Mouse (Mus musculus): ENCODE measurements at regions not wholly inside any gene's neighbourhood (a gene's known extent, or its start where the extent isn't known, plus 50 kb on each side); places are given as distances from the start of the nearest gene placed in this dataset.

DNA sequence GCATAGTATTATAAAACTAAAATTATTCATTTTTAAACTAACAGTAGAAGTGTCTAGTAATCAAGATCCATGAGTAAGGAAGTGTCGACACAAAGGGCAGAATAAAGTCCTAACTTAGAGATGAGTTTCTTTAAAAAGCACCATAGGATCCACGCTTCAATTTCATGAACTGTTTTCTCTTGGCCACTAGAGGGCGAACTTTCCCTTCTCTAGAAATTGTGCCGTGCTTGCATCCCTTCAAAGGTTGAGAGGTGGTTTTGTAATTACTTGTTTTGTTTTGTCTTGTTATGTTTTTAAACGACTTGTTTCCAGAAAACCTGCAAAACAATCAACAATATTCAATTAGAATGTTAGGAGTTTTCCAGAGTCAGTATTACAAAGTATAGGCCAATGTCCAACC lies 253.8 kb downstream of the Pax3 start:
- DNase-seq (ENCODE audit: low spot score in 2 of 2), result no peak

DNA sequence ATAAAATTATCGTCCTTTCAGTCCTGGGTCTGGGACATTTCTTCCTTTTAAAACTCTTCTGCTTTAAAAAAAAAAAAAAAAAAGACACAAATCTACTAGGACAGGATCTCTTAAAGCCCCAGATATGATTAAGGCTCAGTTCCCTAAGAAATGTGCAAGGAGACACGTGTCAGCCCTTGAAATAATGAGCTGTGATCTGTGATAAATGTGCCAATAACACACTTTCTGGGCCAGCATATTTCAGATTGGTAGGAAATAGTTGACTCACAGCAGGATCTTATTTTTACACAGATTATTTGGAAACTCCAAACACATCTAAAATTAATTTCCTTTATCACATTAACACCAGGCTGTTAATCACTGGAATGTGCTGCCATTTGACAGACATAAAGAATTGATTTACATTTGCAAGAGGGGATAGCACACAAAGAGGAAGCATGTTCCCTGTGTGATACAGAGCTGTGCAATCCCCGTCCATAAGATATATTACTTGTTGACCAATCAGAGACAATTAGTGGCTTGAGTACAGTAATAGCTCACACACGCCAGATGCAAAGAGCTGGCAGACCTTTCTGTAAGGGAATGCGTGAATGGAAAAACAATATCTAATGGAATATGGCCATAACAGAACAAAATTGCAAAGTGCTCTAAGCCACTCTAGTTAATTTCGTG lies 263.7 kb downstream of the Pax3 start:
- DNase-seq (ENCODE audit: low spot score in 2 of 2), result no peak

DNA sequence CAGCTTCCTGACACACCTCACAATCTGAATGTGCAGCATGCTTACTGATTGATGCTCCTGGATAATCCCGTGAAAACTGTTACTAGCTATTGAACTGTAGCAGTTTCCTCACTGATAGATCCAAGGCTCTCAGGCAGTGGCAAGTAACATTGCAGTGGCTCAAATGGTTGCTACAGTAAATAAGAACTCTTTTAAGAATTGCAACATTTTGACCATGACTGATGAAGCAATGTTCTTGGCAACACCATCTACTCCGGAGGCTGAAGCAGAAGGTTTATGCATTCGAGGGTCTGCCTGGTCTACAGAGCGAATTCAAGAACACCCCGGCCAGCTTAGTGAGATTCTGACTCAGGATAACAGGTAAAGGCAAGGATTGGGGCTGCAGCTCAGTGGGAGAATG lies 264.7 kb downstream of the Pax3 start:
- DNase-seq (ENCODE audit: low spot score in 2 of 2), result no peak

- DNase-seq (ENCODE audit: low spot score in 2 of 2), result no peak
Observed at GRCm38 (mm10) chr1:77930661-77931060, 266.3 kb downstream of the Pax3 start.

- no peak for DNase-seq (ENCODE audit: low spot score in 2 of 2)
Observed at GRCm38 (mm10) chr1:77929552-77929951, 267.4 kb downstream of the Pax3 start.

GRCm38 (mm10) chr1:77926146-77926545 lies 270.8 kb downstream of the Pax3 start:
- DNase-seq (ENCODE audit: low spot score in 2 of 2), result no peak

DNA sequence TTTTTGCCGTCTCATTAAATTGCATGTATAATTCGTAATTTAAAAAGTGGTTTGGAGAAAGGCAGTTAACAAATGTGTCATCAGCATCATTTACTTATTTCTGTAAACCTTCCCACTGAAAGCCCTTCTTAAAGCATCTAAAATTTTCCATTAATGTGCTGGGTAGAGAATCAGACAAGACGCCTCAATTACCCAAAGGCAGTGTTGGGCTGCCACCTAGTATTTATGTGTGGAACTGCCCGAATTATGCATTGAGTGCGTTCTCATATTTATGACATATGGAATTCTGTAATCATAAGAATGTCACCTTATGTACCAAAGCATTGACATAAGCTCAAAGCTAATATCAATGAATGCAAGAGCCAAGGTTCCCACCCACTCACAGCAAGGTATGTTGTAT lies 300.7 kb downstream of the Pax3 start:
- DNase-seq (ENCODE audit: low spot score in 2 of 2), result no peak

DNA sequence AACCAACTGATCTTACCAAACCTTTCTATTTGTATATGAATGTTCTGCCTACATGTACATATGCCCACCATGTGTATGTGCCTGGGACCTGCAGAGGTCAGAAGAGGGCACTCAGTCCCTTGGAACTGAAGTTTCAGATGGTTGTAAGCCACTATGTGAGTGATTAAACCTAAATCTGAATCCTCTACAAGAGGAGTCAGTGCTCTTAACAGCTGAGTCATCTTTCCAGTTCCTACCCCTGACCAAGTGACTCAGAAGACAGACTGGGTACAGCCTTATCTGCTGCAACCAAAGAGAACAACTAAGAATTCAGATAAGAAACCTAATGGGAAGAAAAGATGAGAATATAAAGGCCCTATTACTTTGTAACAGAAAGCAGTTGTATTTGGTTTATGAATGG lies 317.9 kb downstream of the Pax3 start:
- DNase-seq (ENCODE audit: low spot score in 2 of 2), result no peak

GRCm38 (mm10) chr1:77870125-77870524 lies 326.8 kb downstream of the Pax3 start:
- DNase-seq (ENCODE audit: low spot score in 2 of 2), result no peak

DNA sequence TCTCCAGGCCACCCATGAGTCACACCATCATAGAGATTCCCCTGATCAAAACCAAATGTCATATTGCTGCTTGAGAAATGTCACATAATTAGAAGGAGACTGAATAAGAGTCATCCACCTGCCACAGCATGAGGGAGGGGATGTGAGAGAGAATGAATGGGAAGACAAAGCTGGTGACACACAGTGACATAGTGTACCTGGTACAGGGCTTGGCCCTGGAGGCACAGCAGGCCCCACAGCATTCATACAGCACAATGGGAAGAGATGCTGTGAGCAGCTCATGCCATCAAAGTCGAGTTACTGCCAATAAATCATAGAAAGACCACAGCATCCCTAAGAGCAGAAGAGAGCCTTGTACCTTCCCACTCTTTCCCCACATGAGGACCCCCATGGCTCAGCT lies 327.8 kb downstream of the Pax3 start:
- DNase-seq (ENCODE audit: low spot score in 2 of 2), result no peak

DNA sequence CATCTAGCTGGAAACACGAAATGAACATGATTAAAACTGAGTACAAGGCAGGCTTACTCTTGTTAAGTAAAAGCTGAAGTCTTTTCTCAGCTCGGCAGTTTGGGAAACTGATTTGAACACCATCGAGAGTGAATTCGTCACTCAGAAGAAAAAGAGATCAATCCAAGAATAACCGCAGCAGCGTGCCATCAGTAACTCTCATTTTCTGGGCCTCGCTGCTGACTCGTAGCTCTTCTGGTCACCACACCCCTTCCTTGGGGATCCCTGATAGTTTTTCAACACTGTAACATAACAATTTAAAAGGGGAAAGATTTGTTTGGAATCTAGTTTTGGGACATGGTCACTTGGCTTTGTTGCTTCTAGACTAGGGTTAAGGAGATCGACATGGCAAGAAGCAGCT lies 337.0 kb downstream of the Pax3 start:
- DNase-seq (ENCODE audit: low spot score in 2 of 2), result no peak

DNA sequence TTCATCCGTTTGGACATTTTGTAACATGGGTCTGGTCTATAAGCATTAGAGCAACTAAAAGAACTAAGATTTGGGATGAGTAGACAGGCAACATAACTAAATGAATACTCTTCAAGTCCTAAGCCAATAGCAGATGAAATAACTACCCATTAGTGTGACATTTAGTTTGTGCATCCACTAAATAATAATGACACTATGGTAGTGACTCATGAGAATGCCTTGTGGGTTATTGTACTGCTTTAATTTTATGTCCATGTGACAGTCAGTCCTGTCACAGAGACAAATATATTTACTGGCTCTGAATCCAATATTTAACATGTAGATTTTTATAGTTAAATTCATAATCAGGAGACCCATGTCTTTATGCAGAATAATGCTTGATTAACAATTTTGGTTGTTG lies 339.5 kb upstream of the Epha4 start:
- no peak for DNase-seq (ENCODE audit: low spot score in 2 of 2)

DNA sequence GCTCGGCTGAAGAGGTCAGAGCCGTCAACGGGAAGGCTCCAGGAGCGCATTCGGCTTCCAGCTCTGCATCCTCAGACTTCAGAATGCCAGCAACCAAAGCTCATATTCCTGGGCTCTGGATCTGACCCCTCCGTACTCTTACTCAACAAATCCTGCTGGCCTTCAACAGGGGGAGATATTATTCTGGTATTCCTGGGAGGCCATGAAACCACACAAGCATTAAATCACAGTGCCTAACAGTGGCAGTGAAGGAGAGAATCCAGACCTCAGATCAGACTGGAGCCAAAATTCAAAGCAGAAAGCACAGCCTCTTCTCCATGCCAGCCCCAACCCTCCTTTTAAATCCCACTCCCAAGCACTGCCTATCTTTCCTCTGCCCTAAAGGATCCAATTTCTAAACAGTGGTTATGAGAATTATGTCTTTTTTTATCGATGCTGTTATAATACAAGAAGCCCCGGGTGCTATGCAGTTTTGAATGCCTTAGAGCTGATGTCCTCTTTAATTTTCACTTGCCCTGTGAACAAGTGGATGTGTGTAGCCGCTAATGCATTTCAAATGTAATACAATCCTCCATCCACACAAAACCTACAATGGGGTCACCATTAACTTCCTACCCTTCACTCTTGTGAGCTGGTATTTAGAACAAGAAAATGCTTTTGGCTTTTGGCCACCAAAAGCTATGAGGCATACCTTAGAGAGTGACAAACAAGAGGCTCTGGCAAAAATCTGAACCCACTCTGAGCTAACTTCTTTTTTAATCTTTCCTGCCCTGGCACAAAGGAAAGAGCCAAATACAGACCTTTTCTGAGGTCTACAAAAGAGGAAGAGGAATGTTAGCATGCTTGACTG lies 333.1 kb upstream of the Epha4 start:
- no peak for DNase-seq (ENCODE audit: low spot score in 2 of 2)

DNA sequence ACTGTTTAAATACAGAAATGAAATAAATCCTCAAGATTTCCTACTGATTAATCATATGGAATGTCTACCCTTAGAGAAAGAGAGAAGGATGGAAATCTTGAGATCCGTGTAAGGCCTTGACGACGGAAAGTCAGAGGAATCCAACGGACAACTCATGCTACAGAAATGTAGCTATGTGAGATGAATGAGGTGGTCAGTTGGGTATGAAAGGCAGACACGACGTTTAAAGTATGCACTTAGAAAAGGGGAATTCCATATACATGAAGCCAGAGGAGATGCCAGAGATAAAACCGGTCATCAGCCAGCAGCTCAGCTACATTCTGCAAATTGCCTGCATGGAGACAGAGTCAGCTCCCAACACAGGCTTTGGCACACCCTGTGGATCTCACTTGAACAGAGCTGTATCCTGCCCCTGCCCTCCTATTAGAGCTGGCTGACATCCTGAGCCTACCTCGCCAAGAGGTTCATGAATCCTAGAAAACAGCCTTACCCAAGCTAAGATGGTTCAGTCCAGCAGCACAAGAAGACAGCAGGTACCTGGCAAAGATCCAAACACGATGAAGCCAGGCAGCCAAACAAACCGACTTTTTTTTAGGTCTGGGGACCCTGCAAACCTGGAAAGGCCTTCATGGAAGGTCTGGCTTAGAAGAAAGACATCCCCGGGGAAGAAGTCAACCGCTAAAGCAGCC lies 331.3 kb upstream of the Epha4 start:
- DNase-seq (ENCODE audit: low spot score in 2 of 2), result no peak

GRCm38 (mm10) chr1:77840672-77841071 lies 325.8 kb upstream of the Epha4 start:
- DNase-seq (ENCODE audit: low spot score in 2 of 2), result no peak

- DNase-seq (ENCODE audit: low spot score in 2 of 2), result no peak
Observed at GRCm38 (mm10) chr1:77832174-77832573, 317.3 kb upstream of the Epha4 start.

DNA sequence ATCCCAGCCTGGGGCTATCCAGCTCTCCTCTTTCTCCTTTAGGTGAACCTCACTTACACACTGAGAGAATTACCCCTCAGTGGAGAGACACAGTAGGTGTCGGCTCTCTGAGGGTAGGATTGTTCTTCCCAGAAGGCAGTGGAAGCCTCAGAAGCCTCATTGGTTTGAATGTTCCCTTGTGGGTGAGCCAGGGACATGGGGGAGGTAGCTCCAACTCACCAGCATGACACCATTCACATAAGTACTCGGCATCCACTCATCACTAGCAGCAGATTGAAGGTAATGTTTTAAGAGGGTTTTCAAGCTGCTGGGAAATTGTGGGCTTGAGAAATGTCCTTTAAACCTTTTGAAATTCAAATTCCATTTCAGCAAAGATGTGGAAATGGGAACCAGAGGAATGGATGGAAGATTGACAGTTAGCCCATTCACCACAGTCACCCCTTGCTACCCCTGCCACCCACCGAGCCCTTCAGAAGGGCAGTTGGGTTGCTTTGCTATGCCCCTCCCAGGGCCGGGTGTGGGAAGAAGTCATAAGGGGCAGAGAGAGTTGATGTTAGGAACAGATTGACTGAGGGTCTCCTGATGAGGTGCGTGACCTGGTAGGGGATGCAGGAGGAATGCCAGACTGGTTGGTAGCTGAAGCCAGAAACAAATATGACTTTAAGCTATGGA lies 310.0 kb upstream of the Epha4 start:
- no peak for DNase-seq (ENCODE audit: low spot score in 2 of 2)

DNA sequence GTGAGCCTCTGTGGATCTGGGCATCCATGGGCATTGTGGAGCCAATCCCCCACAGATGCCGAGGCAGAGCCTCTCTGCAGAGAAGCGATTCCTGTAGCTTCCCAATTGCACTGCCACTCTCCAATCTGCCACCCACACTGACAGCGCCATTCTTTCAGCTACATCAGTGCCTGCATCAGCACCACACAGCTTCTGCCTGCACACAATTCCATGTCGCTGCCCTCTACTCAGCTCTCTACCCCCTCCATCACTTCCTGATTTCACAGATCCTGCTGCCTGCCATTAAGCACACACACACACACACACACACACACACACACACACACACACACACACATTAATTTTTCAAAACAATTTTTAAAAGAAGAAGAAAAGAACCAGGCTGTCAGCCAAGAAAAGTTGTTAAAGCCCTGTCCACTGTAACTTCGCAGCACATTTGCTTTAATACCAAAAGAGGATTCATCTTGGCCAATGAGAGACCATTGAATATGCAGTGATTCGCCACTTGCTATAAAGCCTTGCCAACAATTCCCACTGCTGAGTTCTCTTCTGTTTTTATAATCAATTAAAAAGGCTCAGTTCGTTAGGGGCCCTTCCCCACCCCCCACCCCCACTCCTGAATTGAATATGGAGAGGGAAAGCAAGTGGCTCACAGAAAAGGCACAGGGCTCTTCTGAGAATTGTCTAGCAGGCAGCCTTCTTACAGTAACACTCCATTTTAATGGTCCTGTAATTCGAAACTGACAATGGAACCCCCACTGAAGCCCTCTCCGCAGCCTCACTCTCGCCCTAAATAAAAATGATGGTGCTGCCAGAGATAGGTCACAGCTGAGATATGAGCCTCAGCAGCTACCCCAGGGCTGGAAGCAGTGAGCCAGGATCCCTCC lies 309.2 kb upstream of the Epha4 start:
- DNase-seq (ENCODE audit: low spot score in 2 of 2), result no peak

- DNase-seq (ENCODE audit: low spot score in 2 of 2), result no peak
Observed at GRCm38 (mm10) chr1:77820101-77820500, 305.2 kb upstream of the Epha4 start.

- DNase-seq (ENCODE audit: low spot score in 2 of 2), result no peak
Observed at GRCm38 (mm10) chr1:77815451-77815850, 300.6 kb upstream of the Epha4 start.

GRCm38 (mm10) chr1:77811573-77811972 lies 296.7 kb upstream of the Epha4 start:
- no peak for DNase-seq (ENCODE audit: low spot score in 2 of 2)
